Mouse (Mus musculus) gastrocnemius, adult 18-20 months (tissue): ENCODE data around the gene Rgp1. TPM values are rescaled to one million over a fixed set of nuclear protein-coding genes. Genes with fewer than 3 reads are reported as not detected.
A peak's percentile ranks its signal among the peaks of the same experiment; 100 is the strongest.

Experiments
- DNase-seq: peaks from one replicate; pipeline ENCODE4 v3.0.0; 2021; ENCODE audit warnings: low spot score
- total RNA-seq, 2 experiments: library from RNA; stranded (reverse); gene quantifications; 2 replicates each; pipeline ENCODE4 v1.2.3; 2021

The Rgp1 gene
- total RNA-seq, 2 experiments from 2014 or later = 19.9 to 20.7 TPM

DNA sequence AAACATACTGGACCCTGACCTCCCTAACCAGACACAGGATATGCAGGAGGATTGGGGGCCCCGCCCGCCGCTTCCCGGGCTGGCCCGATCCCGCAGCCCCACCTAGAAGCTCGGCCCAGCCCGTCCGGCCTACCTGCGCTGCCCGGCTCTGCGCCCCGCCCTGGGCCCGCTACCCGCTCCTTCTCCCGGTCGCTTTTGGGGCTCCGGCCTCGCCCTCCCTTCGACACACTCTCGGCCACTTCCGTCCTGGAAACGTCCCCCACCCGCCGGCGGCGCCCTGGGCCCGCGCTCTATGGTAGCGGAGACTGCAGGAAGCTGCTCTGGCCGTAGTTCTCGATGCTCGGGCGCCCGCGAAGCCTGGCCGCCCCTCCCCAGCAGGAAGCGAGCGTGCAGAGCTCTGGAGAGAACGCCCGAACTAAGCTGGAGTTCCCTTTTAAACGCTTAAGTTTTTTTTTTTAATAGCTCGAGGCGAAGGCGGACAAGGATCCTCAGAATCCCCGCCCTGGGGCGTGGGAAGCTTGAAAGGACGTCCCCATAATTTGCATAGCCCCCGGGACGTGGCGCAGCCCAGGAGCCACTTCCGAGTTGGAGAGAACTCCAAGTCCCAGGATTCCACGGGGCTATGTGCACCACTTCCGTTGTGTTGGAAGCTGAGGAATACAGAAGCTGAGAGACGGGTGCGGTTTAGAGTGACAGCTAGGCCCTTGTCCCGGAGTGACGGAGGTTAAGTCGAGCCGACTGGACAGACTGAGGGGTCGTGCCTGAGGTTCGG lies 16.3 kb upstream of the Rgp1 start, which contains the start of the genes Creb3 and Tln1:
Gene Creb3 (plus strand): TSS at position 336 of the 772 bp plus-strand sequence.
Gene Tln1 (minus strand): TSS at position 695 of the 772 bp plus-strand sequence.
- DNase-seq = peak; percentile 96

DNA sequence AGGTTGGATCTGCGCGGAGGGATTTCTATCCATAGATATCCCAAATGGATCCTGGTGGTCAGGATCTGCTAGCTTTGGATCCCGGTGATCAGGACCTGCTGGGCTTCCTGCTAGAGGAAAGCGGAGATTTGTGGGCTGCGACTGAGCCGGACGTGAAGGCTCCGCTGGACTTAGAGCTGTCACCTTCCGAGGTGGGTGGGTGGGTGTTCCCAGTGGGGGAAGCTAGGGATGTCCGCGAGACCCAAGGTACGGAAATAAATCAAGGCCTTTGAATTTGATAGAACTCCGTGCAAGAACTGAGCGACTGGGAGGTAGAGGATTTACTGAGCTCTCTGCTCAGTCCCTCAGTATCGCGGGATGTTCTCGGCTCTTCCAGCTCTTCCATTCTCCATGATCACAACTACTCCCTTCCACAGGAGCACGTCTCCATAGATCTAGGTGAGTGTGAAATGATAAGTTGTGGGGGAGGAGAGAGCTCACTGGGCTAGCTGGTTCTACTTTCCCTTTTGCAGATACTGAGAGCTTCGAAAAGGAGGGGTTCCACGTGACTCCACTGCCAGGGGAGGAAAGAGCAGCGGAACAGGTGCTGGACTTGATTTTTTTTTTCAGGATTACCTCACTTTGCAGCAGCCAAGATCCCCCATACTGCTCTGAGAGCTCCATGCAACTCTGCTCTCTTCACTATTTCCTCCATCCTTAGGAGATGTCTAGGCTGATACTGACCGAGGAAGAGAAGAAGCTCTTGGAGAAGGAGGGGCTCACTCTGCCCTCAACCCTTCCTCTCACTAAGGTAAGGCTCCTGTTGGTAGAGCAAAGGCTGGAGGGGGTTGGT lies 15.5 kb upstream of the Rgp1 start:
- DNase-seq = no peak

DNA sequence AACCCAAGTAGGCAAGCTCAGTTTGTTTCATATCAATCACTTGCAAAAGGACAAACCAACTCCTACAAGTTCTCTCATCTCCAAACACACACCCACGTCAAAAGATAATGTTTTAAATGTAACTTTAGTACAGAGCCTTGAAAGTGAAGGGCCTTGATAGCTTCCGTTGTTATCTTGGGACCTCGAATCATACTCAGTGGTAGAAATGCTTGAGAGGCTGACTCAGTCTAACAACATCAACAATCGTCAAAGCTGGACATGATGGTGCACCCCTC lies 15.0 kb upstream of the Rgp1 start:
- DNase-seq = no peak

DNA sequence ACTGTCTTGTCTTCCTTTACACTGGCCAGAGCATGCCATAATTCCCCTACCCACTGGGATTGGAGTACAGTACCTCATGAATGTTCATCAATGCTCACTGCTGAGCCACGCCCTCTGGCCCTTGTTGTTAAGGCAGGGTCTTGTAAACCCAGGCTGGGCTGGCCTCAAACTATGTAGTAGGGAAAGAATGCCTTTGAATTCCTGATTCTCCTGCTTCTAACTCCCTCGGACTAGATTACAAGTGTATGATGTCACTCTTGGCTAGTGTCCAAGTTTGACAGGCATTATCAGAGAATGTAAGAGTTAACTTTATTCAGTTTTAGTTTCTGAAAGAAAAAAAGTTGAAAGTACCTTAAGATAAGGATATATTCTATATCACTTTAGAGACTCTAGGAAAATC lies 14.3 kb upstream of the Rgp1 start:
- no peak for DNase-seq

DNA sequence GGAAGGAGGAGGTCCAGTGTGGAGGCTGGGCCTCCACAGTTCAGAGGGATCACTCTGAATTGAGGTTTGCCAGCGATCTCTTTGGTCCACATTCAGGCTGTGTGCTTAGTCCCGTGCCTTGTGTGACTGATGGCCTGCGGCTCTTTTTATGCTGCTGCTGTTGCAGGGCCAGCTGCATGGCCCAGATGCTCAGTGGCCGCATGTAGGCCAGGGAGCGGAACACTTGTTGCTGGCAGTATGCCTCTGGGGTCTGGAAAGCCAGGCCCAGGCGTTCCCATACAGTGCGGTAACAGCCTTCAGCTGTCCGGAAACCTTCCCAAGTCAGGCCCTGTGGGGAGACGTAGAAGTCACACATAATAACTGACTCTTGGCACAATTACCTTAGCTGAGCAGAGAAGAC lies 11.4 kb upstream of the Rgp1 start:
- no peak for DNase-seq

DNA sequence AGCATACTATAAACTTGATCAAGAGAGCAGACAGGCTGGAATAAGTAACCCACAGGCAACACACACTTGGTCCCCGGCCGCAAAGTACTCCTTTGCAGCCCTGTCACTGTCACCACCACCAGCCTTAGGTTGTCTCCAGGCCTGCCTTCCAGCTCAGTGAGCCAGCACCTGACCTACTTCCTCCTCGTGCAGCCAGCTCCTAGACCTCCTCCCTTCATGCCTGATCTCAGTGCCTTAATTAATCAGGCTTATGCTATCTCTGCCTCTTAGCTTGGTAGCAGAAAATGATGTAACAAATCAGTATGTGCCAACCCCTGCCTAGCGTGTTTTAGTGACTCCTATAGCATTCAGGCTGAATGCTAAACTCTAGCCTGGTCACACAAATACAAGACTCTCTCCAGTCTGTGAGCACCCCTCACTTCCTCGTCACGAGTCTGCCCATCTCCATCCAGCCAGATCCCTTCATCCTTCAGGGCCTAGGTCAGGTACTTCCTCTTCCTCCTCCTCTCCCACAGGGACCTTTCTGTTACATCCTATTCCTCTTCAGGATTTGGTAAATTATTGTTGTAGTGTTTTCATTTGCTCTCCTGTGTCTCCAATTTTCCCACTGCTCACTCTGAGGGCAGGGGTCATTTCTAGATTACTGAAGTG lies 7.0 kb upstream of the Rgp1 start:
- DNase-seq = no peak

DNA sequence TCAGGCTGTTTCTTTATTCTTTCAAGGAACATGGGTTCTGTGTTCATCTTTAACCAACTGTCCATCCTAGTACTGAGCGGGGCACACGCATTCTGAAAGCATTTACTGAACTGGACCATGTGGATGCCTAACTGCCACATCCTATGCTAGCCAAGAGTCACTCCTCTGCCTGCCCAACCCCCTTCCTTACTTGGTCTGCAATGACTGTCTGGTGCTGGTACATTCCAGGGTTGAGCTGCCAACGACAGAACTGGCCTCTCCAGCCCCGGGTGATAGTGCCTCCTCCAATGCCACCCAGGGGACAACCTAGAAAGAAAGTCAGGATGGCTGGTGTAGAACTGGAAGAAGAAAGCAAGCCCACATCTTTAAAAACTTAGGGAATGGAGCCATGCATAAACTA lies 5.0 kb upstream of the Rgp1 start:
- no peak for DNase-seq

DNA sequence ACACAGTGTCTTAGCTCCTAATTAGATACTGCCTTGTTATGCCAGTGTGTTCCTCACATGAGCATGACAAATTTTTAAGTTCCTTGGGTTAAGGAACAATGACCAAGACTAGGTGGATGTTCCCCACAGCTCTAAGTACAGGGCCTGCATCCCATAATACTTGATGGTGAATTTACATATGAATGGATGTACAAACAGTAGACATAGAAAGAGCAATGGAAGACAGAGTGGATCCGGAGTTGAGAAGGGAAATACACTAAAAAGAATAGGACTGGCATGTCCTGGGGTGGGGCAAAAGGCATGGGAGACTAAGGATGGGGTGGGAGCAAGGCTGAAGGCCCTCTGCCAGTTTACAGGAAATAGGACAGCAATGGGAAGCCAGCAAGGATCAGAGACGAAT lies 3.2 kb upstream of the Rgp1 start:
- no peak for DNase-seq

DNA sequence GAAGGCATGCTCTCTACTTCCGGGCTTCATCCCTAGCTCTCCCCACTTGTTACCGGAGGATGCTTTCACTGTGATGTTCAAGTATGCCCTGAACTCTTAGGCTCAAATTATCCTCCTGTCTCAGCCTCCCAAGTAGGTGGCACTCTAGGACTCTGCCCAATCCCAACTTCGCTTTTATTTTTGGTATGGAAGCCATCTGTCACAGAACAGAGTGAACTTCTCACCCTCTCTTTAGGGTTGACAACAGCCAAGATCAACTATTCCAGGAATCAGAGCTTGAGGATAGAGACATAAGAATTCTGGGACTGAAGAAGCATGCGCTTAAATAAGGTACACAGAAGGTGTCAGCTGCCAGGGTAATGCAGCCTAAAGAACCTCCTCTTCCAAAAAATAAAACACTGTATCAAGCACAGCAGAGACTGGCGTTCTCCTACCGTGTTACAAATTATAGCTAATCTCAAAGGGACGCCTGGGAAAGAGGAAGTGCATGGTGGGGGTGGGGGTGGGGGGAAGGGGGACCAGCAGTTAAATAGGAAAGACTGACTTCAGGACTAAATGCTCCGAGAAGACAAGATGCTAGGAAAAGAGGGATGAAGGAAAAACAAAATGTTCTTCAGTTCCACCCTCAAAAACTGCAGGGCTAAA lies 1.2 kb upstream of the Rgp1 start:
- no peak for DNase-seq

DNA sequence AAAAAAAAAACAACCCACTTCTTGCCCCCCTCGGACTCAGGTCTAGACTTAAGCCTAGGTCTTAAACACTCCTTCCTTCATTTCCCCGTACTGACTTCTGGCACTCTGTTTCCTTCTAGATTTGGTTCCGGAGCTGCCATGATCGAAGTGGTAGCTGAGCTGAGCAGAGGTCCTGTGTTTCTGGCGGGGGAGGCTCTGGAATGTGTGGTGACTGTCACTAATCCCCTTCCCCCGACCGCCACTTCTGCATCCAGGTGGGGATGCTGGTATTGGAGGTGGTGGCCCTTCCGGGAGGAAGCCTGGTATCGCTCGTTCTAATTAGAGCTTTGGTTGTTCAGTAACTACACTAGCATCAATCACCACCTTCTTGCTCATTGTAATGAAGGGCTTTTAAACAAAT lies 741 bp downstream of the Rgp1 start:
- no peak for DNase-seq

DNA sequence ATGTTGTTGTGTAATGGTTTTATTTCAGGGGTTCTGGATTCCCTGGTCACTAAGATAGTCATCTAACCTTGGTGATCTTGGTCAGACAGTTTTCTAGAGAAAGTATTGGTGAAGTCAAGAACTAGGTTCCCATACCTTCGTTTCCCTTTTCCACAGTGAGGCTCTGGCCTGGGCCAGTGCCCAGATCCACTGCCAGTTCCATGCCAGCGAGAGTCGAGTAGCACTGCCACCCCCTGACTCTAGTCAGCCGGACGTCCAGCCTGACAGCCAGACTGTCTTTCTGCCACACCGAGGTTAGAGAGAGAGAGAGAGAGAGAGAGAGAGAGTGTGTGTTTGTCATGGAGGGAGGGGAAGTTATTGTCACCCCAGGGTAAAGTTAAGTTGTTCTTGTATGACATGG lies 1.2 kb downstream of the Rgp1 start:
- DNase-seq = no peak

DNA sequence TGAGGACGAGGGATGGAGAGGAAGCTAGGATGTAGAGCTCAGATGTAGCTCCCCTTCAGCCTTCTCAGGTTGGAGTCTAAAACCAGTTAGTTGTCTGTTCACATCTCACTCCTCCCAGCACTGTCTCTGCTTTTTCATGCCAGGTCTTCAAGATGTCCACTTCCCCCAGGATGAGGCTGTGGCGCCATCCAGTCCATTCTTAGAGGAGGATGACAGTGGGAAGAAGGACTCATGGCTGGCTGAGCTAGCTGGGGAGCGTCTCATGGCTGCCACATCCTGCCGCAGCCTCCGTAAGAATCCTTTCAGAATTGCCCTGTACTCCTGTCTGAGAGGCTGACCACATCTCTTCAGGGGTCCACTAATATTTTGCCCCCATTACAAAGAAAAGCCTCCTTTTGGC lies 2.2 kb downstream of the Rgp1 start:
- DNase-seq = no peak

DNA sequence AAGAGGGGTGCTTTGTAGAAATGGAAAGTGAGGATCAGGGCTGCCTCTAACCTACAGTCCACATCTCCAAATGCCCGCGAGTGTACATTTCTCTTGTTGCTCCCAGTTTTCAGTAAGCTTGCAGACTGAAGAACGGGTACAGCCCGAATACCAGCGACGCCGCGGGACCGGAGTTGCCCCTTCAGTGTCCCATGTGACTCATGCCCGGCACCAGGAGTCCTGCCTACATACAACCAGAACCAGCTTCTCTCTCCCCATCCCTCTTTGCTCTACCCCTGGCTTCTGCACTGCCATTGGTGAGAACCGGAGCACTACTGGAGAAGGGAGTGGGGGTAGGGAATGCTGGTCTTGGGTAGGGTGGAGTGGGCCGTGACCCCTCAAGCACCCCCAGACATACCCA lies 2.9 kb downstream of the Rgp1 start:
- no peak for DNase-seq

DNA sequence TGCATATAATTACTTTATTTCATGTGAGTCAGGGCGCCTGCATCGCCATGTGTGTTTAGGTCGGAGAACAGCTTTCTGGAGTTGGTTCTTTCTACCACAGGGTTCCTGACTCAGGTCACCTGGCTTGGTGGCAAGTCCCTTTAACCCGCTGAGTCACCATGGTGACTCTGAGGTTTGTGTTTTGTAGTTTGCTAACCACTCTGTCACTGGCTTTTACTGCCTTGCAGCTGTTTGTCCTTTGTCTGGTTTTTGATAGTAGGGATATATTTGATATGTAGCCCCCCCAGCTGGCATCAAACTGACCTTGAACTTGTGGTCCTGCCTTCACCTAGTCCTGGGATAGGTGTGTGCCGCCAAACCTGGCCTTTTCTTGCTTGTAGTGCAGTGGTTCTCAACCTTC lies 3.7 kb downstream of the Rgp1 start:
- DNase-seq = no peak

DNA sequence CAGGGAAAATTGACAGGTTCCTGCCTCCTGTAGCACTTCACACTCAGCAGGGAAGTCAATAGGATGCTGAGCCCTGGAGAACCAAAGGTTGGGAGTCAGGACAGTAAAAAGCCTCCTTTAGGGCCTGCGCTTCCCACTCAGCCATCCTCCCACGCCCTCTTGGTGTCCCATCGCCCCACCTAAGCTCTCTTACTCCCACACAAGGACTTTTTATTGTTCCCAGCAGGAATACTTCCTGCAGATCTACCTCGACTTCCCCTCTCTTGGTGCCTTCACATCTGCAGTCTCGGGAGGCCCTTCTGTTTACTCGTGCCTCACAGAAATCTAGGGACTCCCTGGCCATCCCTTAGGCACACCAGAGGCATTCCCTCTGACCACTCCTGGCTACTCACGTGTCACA lies 4.9 kb downstream of the Rgp1 start:
- DNase-seq = no peak

DNA sequence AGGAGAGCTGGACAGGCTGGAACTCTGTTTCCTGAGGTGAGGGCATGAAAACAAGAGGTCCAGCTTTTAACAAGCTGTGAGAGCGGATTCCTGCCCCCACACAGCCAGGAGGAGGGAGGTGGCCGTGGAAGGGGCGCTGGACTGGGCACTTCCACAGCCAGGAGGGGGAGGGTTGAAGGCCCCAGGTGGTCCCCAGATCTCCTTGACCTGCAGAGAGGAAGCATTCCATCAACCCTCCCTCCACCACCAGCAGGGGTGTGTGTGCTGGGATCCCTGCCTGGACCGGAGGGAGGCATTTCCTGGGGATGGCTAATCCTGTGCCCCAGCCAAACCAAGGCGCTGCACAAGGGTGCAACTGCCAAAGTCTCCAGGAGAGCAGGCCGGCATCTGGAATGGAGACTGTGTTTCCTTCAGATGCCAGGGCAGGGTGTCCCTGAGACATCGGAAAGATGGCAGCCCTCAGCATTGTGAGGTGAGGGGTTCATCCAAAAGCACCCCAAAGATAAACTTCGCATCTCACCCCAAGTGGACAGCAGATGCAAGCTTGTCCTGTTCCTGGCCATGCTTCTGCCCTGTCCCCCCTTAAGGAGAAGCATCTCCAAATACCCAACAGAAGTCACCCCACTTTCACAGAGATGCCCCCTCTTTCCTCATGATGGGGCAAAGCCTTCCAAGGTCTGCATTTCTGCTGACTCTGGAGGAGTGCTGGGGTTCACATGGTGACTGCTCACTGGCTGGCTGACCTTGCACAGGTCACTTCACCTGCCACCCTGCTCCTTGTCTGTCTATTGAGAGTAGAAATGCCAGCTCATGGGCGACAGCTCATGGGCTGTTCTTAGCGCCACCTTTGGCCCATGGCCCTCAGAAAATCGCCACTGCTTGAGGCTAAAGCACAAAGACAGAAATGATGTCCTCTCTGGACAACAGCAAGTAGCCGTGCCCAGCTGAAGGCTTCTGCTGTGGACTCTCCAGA lies 6.2 kb downstream of the Rgp1 start, which contains the start of gene Msmp:
Gene Msmp (minus strand): TSS at position 51 of the 973 bp plus-strand sequence.
- DNase-seq = no peak

DNA sequence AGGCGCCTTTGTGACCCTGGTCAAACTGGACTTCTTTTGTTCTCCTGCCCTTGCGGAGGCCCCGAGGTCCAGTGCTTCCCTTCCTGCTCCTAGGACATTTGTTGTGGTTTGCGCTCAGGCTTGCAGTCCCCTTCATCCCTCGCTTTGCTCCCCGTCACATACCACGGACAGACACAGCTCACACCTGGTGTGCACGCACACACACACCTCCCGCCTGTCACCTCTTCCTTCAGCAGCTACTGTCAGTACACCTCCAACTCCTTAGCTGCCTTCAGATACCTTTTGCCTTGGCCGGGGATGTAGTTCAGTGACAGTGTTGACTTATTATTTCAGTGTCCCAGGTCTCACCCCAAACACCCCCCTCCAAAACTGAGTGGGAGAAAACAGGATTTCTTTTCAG lies 7.2 kb downstream of the Rgp1 start:
- DNase-seq = no peak

DNA sequence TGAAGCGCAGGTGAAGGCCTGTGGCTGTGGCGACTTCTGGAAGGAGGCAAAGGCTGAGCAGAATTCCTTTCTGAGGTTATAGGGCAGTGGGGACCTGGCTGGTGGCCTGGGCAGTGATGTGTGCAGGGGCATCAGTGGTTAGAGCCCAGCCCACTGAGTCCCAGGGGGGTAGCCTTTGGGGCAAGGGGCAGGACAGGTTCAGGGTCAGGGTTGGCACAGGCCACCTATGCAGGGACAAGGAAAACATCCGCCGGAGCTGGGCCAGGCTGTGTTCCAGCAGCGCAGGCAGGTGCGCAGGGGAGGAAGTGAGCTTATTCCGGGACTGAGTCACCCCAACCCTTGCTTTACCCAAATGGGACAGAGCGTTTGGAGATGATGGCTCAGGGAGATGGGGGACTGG lies 7.9 kb downstream of the Rgp1 start:
- DNase-seq = no peak

DNA sequence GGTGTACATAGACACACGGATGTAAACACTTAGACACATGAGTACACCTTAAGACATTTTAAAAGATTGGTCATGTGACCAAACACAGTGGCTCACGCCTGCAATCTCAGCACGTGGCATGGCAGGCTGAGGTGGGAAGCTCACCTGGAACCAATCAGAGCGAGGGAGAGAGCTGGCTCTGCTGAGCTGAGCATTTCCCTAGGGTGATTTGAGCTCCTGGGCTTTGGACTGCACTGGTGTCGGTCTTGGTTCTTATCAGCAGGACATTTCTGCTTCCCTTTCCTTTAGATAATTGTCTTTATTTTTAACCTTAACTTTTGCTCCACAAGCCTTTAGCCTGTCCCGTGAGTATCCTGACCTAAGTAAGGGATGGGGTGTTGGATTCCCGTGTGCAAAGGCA lies 9.2 kb downstream of the Rgp1 start:
- DNase-seq = no peak

DNA sequence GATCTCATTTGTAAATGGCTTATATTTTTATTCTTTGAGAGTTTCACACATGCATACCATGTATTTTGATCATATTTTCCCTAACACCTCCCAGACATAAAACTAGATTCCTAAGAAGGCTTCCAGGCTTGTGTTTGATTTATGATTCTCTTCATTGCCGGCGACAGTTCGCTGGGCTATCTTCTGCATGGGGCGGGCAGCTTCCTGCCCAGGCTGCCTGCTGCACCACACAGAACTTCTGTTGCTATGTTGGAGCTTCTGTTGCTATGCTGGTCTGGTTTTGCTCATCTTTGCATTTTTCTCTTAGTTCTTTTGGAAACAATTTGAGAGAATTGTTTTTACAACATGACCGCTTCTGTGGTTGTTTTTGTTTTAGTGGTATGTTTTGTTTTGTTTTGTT lies 13.0 kb downstream of the Rgp1 start:
- no peak for DNase-seq

DNA sequence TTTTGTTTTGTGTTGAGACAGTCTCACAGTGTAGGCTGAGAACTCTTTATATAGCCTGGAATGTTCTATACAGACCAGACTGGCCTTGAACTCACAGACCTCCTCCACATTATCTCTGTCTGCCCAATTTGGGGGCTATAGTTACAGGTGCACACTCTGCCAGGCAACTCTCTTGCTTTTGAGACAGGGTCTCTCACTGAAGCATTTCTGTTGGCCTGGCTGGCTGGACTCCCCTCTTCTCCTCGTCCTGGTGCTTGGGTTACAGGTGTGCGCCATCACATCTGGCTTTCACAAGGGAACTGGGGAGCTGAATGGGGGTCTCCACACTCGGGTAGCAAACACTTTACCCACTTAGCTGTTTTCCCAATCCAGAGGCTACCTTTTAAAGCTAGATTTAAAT lies 13.4 kb downstream of the Rgp1 start:
- DNase-seq = no peak
